Mouse (Mus musculus) cerebellum, adult (tissue): Measurements from ENCODE around the gene Asf1b.
A peak's percentile ranks its signal among the peaks of the same experiment; 100 is the strongest.
"Not testable (repeated sequence)": the region's sequence is repeated elsewhere in the genome, so short reads cannot be mapped to it uniquely, and the experiment has no call there.

Experiments
- ATAC-seq: cut with Nextera tagmentation; 2 replicates; pipeline ENCODE4 v1.9.2; 2017; ENCODE audit warnings: mild to moderate bottlenecking, moderate library complexity, mixed read lengths; ENCODE audit not compliant: insufficient number of reproducible peaks, low FRiP score, low TSS enrichment

The Asf1b gene

DNA sequence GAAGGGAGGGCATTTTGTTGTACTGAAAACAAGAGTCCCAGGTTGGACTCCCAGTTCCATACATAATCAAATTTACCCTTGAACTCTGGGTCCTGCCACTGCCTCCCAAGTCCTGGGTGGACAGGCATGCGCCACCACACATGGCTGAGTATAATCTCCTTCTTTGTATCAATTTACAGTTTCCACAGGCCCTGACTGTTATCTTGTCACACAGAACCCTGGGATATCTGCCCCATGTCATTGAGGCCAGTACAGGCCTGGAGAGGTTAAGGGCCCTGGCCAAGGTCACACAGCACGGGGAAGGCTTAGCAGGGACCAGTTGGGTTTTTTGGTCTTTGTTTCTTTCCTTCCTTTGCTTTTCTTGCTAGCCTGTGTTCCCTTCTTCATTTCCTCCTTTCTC is 37.2 kb downstream of the Asf1b start:
- no peak for ATAC-seq

DNA sequence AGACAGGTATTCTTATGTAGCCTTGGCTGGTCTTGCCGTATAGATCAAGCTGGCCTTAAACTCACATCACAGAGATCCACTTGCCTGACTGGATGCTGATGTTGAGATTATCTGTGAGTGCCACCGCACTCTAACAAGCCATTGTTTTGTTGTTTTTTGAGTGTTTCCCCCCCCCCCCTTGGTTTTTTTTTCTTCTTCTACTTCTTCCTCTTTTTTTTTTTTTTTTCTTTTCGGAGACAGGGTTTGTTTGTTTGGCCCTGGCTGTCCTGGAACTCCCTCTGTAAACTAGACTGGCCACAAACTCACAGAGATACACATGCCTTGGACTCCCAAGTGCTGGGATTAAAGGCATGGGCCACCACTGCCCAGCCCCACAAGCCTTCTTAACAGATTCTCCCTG is 38.7 kb downstream of the Asf1b start:
- no peak for ATAC-seq

DNA sequence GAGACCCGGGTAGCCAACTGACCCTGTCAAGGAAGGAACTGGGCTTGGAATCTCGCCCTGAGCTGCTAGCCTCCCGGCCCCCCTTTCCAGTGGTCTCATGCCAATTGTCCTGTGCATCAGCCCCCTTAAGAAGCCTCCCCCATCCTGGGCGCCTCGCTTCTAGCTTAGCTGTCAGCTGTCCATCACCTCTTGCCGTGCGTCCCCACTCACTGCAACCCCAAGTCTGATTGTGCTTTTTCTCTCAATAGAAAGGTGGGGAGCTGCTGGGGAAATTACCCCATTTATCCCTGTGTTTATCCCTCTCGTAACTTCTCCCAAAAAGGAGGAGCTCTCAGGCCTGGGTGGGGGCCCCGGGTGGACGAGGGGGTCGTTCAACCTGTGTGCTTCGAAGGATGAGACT is 40.7 kb downstream of the Asf1b start:
- ATAC-seq, result no peak

DNA sequence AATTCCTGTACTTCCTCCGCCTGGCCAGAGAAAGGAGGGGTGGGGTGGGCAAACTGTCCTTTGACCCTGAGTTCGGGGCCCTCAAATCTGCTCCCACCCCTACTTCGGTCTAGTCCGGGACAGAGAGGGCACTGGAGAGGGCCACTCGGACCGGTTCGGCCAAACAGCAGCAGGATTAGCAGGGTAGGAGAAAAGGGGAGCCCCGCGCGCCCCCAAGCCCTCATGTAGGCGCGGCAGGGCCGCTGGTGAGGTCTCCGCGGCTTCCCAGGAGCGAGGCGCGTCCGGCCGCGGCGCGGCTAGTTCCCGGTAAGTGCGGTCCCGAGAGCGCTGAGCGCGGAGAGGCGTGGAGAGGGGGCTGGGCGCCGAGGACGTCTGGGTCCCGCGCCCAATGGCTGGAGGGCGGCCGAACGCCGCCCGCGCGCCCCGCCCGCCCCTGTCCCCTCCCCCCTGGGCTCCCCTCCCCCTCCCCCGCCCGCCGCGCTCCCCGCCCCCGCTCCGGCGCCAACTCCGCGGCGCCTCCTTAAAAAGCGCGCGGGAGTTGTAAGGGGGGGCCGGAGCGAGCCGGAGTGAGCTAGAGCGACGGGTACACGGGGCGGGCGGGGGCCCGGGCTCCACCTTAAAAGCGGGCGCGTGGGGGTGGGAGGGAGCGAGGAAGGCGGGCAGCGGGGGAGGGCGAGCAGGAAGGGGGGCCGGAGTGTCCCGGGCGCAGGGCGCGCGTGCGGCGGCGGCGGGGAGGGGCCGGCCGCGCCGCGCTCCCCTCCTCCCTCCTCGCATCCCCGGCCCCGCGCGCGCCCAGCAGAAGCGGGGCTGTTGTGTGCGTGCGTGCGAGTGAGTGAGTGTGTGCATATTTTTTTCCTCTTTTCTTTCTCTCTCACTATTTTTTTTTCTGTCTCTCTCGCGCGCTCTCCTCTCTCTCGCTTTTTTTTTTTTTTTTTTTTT is 41.5 kb downstream of the Asf1b start:
- ATAC-seq, result peak; percentile 49; the same call in 1 of the 2 replicates

DNA sequence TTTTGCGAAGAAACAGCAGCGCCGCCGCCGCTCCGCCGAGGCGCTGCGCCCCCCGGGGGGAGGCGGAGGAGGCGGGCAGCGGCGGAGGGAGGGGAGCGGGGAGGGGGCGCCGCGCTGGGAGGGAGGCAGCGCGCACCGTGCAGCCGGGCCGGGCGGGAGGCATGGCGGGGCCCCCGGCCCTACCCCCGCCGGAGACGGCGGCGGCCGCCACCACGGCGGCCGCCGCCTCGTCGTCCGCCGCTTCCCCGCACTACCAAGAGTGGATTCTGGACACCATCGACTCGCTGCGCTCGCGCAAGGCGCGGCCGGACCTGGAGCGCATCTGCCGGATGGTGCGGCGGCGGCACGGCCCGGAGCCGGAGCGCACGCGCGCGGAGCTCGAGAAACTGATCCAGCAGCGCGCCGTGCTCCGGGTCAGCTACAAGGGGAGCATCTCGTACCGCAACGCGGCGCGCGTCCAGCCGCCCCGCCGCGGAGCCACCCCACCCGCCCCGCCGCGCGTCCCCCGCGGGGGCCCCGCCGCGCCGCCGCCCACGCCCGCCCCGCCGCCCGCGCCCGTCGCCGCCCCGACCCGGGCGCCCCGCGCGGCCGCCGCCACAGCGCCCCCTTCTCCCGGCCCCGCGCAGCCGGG is 42.3 kb downstream of the Asf1b start, which contains the start of gene Samd1:
TSS of gene Samd1 (plus strand) at position 162 of the 631 bp plus-strand sequence.
- ATAC-seq, result no peak

DNA sequence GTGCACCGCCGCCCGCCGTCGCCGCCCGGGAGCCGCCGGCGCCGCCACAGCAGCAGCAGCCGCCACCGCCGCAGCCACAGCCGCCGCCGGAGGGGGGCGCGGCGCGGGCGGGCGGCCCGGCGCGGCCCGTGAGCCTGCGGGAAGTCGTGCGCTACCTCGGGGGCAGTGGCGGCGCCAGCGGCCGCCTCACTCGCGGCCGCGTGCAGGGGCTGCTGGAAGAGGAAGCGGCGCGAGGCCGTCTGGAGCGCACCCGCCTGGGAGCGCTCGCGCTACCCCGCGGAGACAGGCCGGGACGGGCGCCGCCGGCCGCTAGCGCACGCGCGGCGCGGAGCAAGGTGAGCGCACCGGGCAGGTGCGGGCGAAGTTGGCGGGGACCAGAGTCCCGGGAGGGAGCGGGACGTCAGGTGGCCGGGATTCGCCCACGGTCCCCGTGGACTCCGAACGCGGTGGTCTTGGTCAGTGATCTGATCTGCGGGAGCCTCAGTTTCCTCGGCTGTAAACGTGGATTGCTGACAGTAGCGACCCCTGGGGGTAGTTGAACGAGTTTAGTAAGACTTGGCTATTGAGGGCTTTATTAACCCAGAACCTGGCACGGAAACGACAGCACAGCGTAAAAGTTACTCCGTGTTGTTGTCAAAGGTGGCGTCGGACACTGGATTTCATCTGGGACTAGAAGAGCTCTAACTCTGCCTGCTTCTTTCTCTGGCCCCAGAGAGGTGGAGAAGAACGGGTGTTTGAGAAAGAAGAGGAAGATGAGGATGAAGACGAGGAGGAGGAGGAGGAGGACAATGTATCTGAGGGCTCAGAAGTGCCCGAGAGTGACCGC is 43.1 kb downstream of the Asf1b start:
- ATAC-seq, result no peak

DNA sequence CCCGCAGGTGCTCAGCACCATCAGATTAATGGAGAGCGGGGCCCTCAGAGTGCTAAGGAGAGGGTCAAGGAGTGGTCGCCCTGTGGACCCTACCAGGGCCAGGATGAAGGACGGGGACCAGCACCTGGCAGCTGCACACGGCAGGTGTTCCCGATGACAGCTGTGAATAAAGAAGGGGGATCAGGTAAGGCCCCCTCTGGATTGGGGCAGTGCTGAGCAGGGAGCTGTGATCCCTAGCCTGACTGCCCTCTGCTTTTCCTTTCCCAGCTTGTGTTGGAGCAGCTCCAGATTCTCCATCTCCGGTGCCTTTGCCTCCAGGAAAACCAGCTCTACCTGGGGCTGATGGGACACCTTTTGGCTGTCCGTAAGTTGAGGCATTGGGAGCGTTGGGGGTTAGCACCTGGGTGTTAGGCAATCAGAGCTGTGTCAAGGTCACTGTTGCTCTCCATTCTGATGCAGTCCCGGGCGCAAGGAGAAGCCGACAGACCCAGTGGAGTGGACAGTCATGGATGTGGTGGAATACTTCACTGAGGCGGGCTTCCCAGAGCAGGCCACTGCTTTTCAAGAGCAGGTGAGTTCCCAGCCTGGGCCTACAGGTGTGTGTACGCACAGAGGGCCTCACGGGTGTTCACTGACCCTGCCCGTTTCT is 43.9 kb downstream of the Asf1b start:
- ATAC-seq, result no peak

DNA sequence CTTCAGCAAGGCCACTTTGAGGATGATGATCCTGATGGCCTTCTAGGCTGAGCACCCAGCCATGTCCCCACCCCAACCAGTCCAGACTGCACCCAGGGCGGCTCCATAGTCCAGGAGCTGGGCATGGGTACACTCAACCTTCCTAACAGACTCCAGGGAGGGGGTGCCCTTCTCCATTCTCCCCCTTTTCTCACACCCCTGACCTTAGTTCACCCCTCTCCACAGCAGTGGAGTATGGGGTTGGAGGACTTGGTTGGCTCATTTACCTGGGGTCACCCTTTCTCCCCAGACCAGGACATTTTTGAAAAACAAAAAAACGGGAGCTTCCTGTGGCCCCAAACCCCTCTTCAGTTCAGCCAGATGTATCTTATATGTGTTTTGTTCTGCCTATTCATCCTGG is 44.5 kb downstream of the Asf1b start:
- no peak for ATAC-seq

DNA sequence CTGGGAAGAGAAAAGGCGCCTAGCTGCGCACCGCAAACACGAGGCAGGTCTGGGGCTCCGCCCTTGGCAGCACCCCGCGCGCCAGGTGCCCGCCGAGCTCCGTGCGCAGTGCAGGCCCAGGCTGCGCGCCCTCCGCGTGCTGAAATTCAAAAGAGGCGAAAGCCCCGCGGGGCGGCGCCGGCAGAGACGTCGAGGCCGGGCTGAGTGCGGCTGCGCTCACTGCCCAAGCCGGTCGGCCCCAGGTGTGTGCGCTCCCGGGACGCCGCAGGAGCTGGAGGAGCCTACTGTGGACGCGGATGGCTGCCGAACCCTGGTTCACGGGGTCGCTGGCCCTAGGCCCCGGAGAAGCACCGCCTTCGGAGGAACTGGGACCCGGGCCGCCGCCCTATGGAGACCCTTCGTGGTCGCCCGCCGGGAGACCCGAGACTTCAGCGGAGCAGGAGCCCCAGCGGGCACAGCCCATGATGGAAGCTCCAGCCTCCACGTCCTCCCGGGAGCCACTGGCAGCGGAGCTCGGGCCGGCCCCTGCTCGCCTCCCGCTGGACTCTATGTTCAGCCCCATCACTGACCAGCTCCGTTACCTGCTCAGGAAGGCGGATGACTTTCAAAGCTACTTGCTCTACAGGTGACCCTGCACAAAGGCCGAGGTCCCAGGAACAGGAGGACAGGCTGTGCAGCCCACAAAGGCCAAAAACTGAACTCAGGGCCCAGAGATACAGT is 46.1 kb downstream of the Asf1b start, which contains the start of gene 1700067K01Rik:
TSS of gene 1700067K01Rik (plus strand) at position 222 of the 720 bp plus-strand sequence.
- ATAC-seq, result no peak

DNA sequence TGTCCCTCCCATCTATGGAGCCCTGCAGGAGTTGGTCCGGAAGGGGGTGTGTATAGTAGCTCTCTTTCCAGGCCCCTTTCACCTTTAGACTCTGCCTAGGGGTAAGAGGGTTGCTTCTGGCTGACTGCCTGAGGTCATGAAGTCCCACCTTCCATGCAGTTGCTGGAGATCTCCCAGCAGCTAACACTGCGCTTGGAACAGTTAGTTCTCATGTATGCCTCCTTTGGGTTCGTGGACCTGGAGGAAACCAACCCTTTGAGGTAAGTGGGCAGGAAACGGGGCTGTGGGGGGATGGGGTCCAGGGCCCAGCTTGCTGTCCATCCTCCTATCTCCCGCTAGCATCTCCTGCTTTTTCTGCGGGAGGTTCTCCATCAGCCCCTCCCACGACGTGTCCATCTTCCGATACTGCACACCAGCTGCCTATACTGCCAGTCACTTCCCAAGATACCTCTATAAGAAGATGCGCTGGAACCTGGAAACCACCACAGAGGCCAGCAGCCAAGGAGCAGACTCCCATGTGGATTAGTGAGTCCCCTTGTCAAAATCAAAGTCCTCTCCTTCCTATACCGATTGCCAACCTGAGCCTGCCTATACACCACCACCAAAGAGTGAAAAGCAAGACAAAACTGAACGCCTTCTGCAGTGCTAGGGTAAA is 47.8 kb downstream of the Asf1b start:
- no peak for ATAC-seq

DNA sequence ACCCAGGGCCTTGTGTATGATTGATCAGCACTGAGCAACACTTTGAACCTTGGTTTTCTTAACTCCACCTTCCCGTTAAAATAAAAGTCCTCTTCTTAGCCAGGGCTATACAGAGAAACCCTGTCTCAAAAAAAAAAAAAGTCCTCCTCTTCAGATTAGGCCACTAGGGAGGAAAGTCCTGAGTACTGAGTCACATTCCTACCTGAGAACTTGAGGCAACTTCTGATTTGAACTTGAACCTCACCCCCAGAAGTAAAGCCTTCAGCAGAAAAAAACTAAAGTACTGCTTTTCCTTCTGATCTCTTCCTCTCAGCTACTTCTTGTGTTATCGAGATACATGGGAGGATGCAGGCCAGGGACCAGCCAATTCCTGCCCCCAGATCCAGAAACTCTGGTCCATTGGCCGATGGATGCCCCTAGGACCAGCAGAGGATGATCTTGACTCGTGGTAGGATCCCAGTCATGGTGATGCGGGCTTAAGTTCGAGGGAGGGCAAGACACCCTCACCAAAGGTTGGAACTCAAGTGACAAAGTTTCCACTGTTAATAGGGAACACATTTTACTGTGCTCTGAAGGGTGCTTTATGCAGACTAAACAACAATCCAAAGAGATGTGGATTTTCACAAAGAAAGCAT is 48.4 kb downstream of the Asf1b start:
- no peak for ATAC-seq

DNA sequence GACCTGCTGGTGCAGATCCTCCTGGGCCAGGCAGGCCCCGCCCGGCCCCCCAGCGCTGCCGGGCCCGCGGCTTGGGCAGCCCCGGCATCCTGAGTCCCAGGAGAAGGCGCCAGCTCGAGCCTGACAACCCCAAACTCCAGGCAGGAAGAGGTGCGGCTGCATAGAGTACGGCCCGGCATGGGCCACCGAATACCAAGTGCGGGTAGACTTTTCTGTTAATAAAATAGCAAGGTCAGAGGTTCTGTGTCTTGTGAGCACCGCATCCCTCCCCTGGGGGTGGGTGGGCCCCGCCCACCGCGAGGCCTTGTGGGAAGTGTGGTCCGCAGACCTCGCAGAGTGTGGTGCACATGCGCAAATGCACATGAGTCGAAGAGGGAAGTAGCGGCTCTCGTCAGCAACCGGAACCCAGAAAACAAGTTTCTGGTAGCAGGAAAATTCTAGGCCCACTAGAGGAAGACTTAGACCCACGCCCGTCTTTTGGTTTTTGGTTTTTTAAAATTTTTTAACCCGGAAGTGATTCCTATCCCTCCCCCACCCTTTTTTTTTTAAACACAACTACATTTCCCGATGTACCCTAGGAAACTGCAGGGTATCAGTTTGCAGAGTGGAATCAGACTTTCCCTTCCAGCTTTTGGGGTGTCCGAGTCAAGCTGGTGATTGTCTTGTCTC is 49.4 kb downstream of the Asf1b start:
- ATAC-seq, result peak; percentile 88

DNA sequence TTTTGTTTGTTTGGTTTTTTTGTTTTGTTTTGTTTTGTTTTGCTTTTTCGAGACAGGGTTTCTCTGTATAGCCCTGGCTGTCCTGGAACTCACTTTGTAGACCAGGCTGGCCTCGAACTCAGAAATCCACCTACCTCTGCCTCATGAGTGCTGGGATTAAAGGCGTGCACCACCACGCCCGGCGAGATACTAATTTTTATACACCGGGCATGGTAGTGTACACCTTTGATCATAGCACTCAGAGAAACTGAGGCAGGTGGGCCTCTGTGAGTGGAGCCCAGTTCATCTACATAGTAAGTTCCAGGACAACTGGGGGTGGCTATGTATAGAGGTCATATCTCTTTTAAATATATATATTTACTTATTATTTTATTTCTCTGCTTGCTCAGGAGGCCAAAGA is 50.2 kb downstream of the Asf1b start:
- ATAC-seq, result not testable (repeated sequence)

DNA sequence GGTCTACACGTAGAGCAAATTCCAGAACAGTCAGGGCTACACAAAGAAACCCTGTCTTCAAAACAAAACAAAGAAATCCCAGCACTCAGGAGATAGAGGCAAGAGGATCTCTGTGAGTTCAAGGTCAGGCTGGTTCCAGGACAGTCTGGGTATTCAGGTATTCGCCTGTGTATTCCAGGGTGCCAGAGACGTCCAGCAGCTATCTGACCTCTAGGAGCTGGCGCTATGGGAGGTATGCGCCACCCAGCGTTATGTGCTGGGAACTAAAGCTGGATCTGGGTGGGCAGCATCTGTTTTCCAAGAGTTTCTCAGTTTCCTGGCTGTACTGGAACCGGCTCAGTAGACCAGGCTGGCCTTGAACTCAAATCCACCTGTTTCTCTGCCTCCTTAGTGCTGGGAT is 53.1 kb downstream of the Asf1b start:
- ATAC-seq, result no peak

DNA sequence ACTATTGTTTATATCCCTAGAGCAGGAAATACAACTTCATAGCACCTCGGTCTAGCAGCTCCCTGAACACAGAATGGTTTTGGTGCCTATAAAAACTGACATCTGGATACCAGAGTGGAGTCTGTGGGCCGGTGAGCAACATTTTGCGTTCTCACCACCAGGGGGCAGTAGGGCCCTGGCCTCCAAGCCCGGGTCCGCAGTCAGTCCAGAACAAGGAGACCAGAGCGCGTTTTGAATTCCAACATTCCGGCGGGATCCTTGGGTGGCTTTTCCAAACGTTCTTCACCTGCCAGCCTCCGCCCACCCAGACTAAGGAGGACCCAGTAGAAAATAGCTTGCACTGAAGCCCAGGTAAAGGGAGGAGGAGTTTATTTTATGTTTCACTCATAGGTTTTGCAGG is 54.6 kb downstream of the Asf1b start:
- peak; percentile 63 for ATAC-seq

DNA sequence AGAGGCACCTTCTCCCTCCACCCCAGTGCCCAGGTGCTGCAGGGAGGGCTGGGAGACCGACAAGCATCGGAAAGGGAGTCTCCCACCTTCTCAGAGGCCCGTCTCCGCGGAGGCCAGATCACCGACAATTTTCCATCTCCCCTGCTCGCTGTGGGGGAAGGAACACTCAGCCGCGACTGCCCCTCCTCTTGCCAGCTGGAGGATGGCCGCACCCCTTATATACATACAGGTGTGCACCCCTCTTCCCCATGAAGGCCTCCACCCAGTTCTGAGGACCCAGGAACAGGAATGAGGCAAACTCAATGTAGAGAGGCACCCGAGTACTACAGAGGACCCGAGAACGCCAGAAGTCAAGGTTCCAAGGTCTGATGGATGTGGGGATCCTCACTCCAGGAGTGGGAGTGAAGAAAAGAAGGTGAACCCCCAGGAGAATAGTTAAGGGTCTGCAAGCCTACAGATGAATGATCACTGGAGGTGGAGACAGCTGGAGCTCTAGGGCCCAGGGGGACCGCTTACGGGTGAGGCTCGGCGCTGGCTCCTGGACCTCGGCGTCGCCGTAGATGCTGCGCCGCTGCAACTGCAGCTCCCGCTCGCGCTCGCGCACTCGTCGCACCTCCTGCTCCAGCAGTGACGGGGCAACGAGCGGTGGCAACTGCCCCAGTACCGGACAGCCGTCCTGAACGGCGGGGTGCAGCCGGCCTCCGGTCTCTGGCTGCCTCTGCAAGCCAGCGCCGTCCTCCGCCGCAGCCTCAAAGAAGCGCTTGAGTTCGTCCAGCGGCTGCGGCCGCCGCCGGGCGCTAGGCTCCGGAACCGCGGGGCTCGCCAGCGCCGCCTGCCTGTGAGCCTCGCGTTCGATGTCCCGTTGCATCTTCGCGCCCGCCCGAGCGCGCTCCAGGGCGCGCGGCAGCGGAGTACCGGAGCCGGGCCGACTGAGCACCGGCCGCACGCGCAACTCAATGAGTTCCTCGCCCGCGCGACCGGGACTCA is 55.6 kb downstream of the Asf1b start:
- ATAC-seq, result peak; percentile 65
